Mouse (Mus musculus): ENCODE results near the gene Glyat.

- no peak for TF ChIP-seq TAL1 (IDR thresholded peaks at IDR 0.05; ENCODE audit: low read length)
- no peak for TF ChIP-seq GATA1 (IDR thresholded peaks at IDR 0.05; ENCODE audit: low read length)
Observed at GRCm38 (mm10) chr19:12634963-12635362, 1.9 kb downstream of the Glyat start.

All from erythroblast, embryonic 14.5 days (primary cell).